Mouse (Mus musculus) erythroblast, adult 5-6 weeks (primary cell): ENCODE data around the gene Rtl6. TPM values are rescaled to one million over a fixed set of nuclear protein-coding genes. Genes with fewer than 3 reads are reported as not detected.

Experiments
- ATAC-seq: replicated peaks from 2 replicates; pipeline ENCODE4 v1.8.0; 2016; ENCODE audit warnings: moderate number of reproducible peaks, mild to moderate bottlenecking, moderate TSS enrichment, inconsistent platforms; ENCODE audit not compliant: poor library complexity, low FRiP score, severe bottlenecking
- total RNA-seq, 2 experiments: library from RNA; stranded (forward) in 1 of 2; stranded (reverse) in 1 of 2; fragments of 150-400 nt in 1 of 2; fragments of 200-764, 138-1000 nt in 1 of 2; gene quantifications; 2 replicates each; pipeline versions ENCODE4 v1.2.3 to v1.2.4; 2015 to 2017; ENCODE audit warnings: low replicate concordance in 2 of 2

The Rtl6 gene
- total RNA-seq (2015; ENCODE audit: low replicate concordance) (0.58 TPM in 1 of 2 replicates, not detected in the other), total RNA-seq (2017; ENCODE audit: low replicate concordance) (0.42 and 0.77 TPM in 2 replicates)

DNA sequence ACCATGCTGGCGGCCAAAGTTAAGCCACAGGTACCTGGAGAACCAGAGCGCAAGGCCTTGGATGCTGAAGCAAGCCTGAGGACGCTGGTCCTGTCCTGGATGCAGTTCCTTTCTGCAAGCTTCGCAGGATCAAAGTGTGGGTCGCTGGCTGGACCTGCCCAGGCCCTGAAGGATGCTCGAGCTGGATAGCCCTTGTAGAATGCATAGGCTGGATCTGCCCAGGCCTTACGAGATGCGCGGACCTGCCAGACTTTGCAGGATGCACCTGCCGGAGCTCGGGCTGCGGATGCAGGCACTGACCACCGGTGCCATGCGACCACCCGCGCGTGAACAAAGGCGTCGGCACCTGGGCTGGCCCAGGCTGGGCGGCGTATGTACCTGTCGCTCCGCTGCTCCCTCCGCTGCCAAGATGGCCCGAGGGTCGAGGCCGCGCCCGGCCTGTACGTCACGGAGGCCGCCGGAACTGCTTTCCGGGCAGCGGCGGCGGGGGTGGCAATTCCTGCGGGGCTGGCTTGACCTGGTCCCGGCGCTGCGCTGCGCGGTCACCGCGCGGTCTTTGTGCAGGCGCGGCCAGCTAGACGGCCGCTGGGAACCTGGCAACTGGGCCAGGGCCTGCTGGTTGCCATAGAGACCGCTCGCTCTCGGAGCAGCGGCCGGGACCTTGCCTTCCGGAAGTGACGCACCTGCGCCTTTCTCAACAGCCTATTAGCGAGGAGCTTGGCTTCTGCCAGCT, at the start of gene Rtl6:
Rtl6 (minus strand) TSS at position 635 of the 733 bp plus-strand sequence.
- no peak for ATAC-seq

- no peak for ATAC-seq
These were observed 45.8 kb upstream of the Rtl6 start for GRCm38 (mm10) chr15:84603267-84603963.

GRCm38 (mm10) chr15:84600977-84601595, 43.5 kb upstream of the Rtl6 start:
- no peak for ATAC-seq

DNA sequence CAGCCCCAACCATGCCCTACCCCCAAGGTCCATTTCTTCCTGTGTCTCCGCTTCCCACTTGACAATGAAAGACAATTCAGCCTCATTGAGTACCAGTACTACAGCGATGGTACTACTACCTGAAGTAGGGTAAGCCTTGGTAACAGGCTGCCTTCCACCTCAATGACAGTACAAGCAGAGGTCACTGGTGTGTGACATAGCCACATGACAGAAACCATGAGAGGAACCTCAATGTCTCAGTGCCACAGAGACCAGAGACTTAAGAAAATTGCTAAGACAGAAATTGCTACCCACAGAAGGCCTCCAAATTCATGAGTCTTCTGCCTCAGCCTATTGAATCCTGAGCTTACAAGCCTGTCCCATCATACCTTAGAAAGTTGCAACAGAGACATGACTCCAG, 41.3 kb upstream of the Rtl6 start:
- no peak for ATAC-seq

DNA sequence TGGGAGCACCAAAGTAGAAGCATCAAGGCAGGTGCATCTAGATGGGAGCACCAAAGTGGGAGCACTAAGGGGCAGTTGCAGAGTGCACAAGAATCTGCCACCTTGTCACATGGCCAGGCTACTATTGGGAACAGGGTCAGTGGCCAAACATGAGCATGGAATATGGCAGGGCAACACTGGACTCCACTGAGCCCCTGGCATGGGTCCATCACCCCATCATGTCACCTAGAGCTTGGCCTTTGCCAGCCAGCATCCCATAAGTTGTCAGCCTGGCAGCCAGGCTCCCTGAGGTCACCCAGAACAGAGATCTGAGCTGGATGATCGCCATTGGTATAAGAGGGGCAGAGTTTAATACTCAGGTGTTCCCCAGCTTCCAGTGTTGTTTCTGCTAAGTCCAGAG, 40.2 kb upstream of the Rtl6 start:
- no peak for ATAC-seq

DNA sequence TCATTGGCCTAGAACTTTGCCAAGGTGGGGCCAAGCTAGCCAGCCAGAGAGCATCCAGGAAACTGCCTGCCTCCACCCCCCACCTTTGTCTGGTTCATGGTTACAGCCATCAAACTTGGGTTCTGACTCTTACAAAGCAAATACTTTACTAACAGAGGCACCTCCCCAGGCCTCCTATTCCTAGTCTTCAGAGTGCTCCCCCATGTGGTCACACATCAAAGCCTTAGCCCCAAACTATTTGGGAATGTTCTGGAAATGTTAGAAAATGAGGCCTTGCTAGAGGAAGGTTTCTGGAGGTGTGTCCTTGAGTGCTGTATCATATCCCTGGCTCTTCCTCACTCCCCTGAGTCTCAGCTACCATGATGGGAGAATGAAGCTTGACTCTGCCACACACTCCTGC, 39.4 kb upstream of the Rtl6 start:
- no peak for ATAC-seq

DNA sequence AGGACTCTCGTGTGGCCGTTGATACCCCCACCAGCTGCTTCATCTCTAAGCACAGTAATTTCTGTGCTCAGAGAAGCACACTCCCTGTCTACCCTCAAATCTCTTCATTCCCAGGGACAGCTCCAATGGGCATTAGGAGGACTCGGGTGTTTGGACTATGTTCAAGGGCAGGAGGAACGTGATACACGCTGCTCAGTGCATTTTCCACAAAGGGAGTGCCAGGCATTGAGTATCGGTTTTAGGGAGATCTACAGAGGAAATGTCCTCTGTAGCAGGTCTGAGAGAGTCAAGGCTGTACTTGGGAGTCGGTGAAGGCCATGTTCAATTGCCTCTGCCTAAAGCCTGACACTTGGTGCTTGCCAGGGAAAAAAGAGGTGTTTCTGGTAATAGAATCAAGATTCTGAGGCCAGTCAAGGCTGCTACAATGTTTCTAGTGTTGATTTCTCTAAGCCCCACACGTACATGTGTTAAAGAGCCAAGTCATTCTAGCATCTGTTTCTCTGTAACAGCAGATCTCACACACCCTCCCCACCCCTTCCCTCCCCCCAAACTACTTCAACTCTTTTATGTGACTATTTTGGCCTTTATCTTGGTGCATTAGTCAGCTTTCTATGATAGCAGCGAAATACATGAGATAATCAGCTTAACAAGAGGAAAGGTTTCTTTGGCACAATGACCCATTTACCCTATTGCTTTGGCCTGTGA, 37.8 kb upstream of the Rtl6 start:
- ATAC-seq: no peak

GRCm38 (mm10) chr15:84593514-84593913, 35.9 kb upstream of the Rtl6 start:
- no peak for ATAC-seq

GRCm38 (mm10) chr15:84592240-84592639, 34.6 kb upstream of the Rtl6 start:
- no peak for ATAC-seq

DNA sequence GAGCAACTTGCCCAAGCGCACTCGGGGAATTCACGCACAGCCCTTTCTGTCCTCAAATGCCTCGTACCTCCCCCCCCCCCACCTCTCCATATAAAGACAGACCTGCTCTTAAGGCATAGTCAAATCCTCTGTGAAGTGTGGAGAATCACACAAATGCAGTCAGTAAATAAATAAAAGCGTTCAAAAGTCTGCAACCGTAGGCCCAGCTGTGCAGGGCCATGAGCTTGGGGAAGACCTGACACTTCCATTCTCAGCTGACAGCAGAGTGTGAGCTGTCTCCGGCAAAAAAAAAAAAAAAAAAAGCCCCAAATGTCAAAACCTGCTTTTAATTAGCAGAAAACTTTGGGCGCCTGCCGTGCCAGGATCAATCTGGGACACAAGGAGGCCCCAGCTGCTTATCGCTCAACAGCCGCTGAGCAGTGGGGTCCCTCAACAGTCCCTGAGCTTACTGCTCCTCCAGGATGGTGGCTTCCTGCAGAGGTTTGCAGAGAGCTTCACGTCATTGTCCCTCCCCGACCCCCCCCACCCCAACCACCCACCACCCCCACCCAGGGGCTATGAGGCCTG, 34.0 kb upstream of the Rtl6 start:
- no peak for ATAC-seq

GRCm38 (mm10) chr15:84588371-84588821, 30.8 kb upstream of the Rtl6 start:
- ATAC-seq: no peak

DNA sequence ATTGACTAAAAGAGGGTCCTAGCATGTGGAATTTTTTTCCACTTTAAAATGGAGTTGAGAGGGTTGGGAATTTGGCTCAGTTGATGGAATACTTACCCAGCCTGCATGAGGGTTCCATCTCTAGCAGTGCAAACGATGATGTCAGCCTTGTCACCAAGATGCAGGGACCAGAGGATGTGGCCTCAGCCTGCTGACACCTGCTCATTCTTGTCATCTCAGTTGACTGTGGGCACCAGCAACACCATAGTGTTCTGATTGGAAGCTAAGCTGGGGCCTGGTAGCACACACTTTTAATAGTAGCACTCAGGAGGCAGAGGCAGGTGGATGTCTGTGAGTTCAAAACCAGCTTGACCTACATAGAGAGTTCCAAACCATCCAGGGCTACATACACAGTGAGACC, 21.0 kb upstream of the Rtl6 start:
- no peak for ATAC-seq

- no peak for ATAC-seq
These were observed 19.4 kb upstream of the Rtl6 start for GRCm38 (mm10) chr15:84577019-84577418.

- no peak for ATAC-seq
These were observed 9.0 kb upstream of the Rtl6 start for GRCm38 (mm10) chr15:84566568-84567110.

- no peak for ATAC-seq
These were observed 3.9 kb upstream of the Rtl6 start for GRCm38 (mm10) chr15:84561501-84561900.

- ATAC-seq: no peak
These were observed 949 bp downstream of the Rtl6 start for GRCm38 (mm10) chr15:84556674-84557073.

DNA sequence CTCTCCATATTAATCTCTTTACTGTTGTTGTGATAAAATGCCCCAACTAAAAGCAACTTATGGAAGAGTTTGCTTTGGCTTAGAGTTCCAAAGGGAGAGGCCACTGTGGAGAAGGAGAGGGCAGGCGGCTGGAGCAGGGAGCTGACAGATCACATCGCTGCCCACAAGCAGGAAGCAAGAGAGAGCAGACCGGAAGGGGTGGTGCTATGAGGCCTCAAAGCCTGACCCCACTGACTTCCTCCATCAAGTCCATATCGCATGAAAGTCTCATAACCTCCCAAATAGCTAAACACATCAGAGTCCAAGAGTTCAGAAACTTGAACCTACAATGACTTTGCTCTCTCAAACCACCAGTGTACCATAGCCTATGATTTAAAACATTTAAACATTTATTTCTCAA, 6.6 kb downstream of the Rtl6 start:
- no peak for ATAC-seq

DNA sequence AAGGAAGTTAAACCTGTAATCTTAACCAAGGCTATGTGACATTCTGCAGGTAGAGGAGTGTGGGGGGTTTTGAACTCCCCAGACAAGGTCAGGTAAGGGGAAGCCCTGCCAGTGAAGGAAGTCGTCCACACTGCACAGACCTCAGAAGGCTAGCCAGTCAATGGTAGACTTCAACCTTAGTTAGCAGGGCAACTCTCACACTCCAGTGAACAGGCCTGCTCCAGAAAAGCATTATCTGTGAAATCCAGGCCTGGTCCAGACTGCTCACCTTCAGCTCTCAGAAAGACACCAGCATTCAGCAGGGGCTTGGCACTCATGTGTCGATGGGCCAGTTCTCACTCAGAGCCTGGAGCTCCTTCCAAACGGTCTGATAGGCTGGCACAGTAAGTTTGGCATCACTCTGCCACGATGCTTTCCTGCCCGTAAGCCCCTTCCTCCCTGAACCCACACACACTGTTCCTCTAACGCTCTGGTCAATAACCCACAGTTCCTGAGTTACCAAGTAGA, 8.3 kb downstream of the Rtl6 start:
- ATAC-seq: no peak

DNA sequence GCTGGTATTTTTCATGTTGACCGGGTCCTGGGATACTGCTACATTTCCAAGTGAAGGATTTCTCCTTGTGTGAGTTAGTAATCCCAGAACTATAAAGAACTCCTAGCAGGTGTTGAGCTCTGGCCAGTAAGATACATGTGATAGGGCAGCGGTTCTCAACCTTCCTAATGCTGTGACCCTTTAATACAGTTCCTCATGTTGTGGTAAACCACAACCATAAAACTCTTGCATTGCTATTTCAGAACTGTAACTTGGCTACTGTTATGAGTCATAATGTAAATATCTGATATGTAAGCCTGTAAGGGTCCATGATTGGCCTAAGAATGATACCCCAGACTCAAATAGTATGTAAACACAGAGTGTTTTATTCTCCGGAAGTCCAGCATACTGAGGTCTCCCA, 11.6 kb downstream of the Rtl6 start:
- no peak for ATAC-seq
